Comparison of ENCODE assay signal across 9 mouse cellular contexts in genomic region chr2:121507173-121507950, GRCm38 (mm10). TPM values are rescaled to one million over a fixed set of nuclear protein-coding genes. Genes with fewer than 3 reads are reported as not detected.
DNase-seq lines count a peak whose midpoint lies in the region; ATAC-seq and TF ChIP-seq lines count a peak whose summit lies in the region.
"Had no signal": no experiment of that assay in that cellular context is flagged by ENCODE, and none has a peak within 500 bp of the region (broad histone marks: within the 10 kb centered on the region; RNA-seq: fewer than 3 reads in every experiment).

No protein-coding gene starts in this region.

- intact Hi-C loops in heart, postnatal 36 days (cut with DNase I), result loop anchor here (5.0 kb wide), 1 partner anchor 35 kb away; the partner anchor contains the start of gene Mfap1b

- no peaks in the 10 kb centered on the region for H3K9me3 ChIP-seq in heart, embryonic 12.5 days (replicated peaks)
- H3K9me3 ChIP-seq in ES-E14 (ENCODE audit: control insufficient read depth, insufficient read depth, low read depth, low read length), result no peaks in the 10 kb centered on the region
- no peaks in the 10 kb centered on the region for H3K9me3 ChIP-seq in heart, embryonic 16.5 days (replicated peaks; ENCODE audit: control insufficient read depth, low read length)

- 21% methylated on average over 12 of the region's 12 CpGs for WGBS in heart, embryonic 12.5 days
- WGBS in heart, embryonic 16.5 days, result 11% methylated on average over 12 of the region's 12 CpGs
- 5% methylated on average over 12 of the region's 12 CpGs for WGBS in macrophage (ENCODE audit: missing documents)

- ATAC-seq in heart, embryonic 12.5 days (ENCODE audit: insufficient number of reproducible peaks, low FRiP score), result no peak
- ATAC-seq in heart, embryonic 16.5 days (replicated peaks; ENCODE audit: extremely low read depth, insufficient read depth, low FRiP score), result no peak

- no peak overlapping the region for H3K27ac ChIP-seq in heart, embryonic 12.5 days (ENCODE audit: poor library complexity, severe bottlenecking)
- no peak overlapping the region for H3K27ac ChIP-seq in ES-E14 (ENCODE audit: insufficient read depth, low read depth, low read length, poor library complexity, severe bottlenecking)
- no peak overlapping the region for H3K27ac ChIP-seq in heart, embryonic 16.5 days (ENCODE audit: low read length)
- peak overlapping the region; percentile 64 for H3K27ac ChIP-seq in macrophage

- DNase-seq in heart, postnatal 36 days, result no peak
- no peak for DNase-seq in ES-E14 (ENCODE audit: low read depth, low spot score)
- DNase-seq in adrenal gland, postnatal 25 days, result no peak
- DNase-seq in ovary, postnatal 10 days (ENCODE audit: low spot score), result no peak
- DNase-seq in thymus, postnatal 25 days, result no peak

- H3K4me2 ChIP-seq in heart, embryonic 12.5 days, result peak overlapping the region; percentile 75
- H3K4me2 ChIP-seq in heart, embryonic 16.5 days (ENCODE audit: low read depth, low read length), result peak overlapping the region; percentile 83

- in situ Hi-C loops in ES-E14 (cut with MboI; ENCODE audit: low sequenced_read_pairs in 2 of 2, unreplicated experiment in 2 of 2), result no loop called here

- H3K4me3 ChIP-seq in heart, embryonic 12.5 days, result peak overlapping the region; percentile 66
- peak overlapping the region; percentile 84 to 99 for H3K4me3 ChIP-seq in ES-E14 (ENCODE audit: insufficient read depth in 1 of 2, low read depth in 1 of 2, low read length in 2 of 2, poor library complexity in 1 of 2, severe bottlenecking in 1 of 2)
- H3K4me3 ChIP-seq in heart, embryonic 16.5 days (ENCODE audit: low read length), result peak overlapping the region; percentile 69
- H3K4me3 ChIP-seq in macrophage (ENCODE audit: inconsistent target), result peak overlapping the region; percentile 69

- peak overlapping the region; percentile 64 for H3K9ac ChIP-seq in heart, embryonic 12.5 days
- H3K9ac ChIP-seq in ES-E14 (ENCODE audit: insufficient read depth, low read depth, low read length, poor library complexity, severe bottlenecking), result peak overlapping the region; percentile 77; the same call in 1 of the 2 replicates
- H3K9ac ChIP-seq in heart, embryonic 16.5 days (ENCODE audit: low read length), result peak overlapping the region; percentile 76

- H3K79me2 ChIP-seq in macrophage (ENCODE audit: inconsistent target), result peaks cover 75% of the 10 kb centered on the region

- peaks cover 14% of the 10 kb centered on the region for H3K4me1 ChIP-seq in heart, embryonic 12.5 days (replicated peaks)
- H3K4me1 ChIP-seq in ES-E14 (ENCODE audit: control insufficient read depth in 2 of 2, insufficient read depth in 2 of 2, low read length in 2 of 2, poor library complexity in 1 of 2), result peaks cover 0 to 4% of the 10 kb centered on the region in 2 experiments; a peak in 1 of 4 replicates
- peaks cover 11% of the 10 kb centered on the region for H3K4me1 ChIP-seq in heart, embryonic 16.5 days (ENCODE audit: control insufficient read depth, insufficient read depth, low read length)

- no peaks in the 10 kb centered on the region for H3K27me3 ChIP-seq in heart, embryonic 12.5 days (replicated peaks)
- no peaks in the 10 kb centered on the region for H3K27me3 ChIP-seq in heart, embryonic 16.5 days (ENCODE audit: control insufficient read depth, insufficient read depth, low read length)
- H3K27me3 ChIP-seq: Patski had no signal

- peaks cover 13% of the 10 kb centered on the region for H3K36me3 ChIP-seq in heart, embryonic 12.5 days
- H3K36me3 ChIP-seq in ES-E14 (ENCODE audit: control insufficient read depth, insufficient read depth, low read length, poor library complexity, severe bottlenecking) (peaks cover 9% of the 10 kb centered on the region), macrophage (ENCODE audit: inconsistent target) (no peaks in the 10 kb centered on the region)
- H3K36me3 ChIP-seq in heart, embryonic 16.5 days (ENCODE audit: control insufficient read depth, insufficient read depth), result peaks cover 10% of the 10 kb centered on the region; the same call in 1 of the 2 replicates

TF ChIP-seq in ES-E14, 5 proteins besides CTCF, POLR2A, EP300 and RAD21:
- no peak for TF ChIP-seq ZNF384 (IDR thresholded peaks at IDR 0.05; ENCODE audit: low read depth, low read length)
- TF ChIP-seq ZC3H11A (IDR thresholded peaks at IDR 0.05; ENCODE audit: borderline replicate concordance, low read depth, low read length), result no peak
- TF ChIP-seq HCFC1 (IDR thresholded peaks at IDR 0.05; ENCODE audit: borderline replicate concordance, insufficient read depth, low read length), result no peak
- TF ChIP-seq CHD2 (IDR thresholded peaks at IDR 0.05; ENCODE audit: low read depth, low read length), result no peak
- no peak for TF ChIP-seq MAFK (IDR thresholded peaks at IDR 0.05; ENCODE audit: insufficient read depth, low read depth, low read length)
TF ChIP-seq in ES-E14: peak in this region for 0.

RNA-seq across cellular contexts. Expression of gene Wdr76, which starts 0.8 kb away (rescaled TPM):
- polyA plus RNA-seq in heart, embryonic 12.5 days (2016; fragmentation: Nextera tagmentation; extraction: Ambion mirVana), result 7.3 and 7.5 TPM in 2 replicates
- total RNA-seq in heart, postnatal 36 days (2021), result 1 to 10 TPM; 2.4 to 2.6 TPM
- 19.9 and 21.5 TPM in 2 replicates for total RNA-seq in ES-E14 (2012; rRNA removed)
- polyA plus RNA-seq in heart, embryonic 16.5 days (2015; fragmentation: Nextera tagmentation; extraction: Ambion mirVana), result 5.7 and 7.8 TPM in 2 replicates
- total RNA-seq in macrophage (2018; cell fraction: chromatin; rRNA removed), result 10 to 100 TPM in 14 of 26 experiments, 1 to 10 TPM in 11, under 1 TPM in 1; 0.98 to 18.7 (median 10.2) TPM
- 1 to 10 TPM; 1.1 to 7.6 (median 4.6) TPM for total RNA-seq in macrophage (2018; cell fraction: cytosol; rRNA removed)
- total RNA-seq in macrophage (2018; cell fraction: nucleus; rRNA removed), result 10 to 100 TPM in 4 of 26 experiments, 1 to 10 TPM in 21, under 1 TPM in 1; 0.69 to 30.5 (median 6.1) TPM
- polyA plus RNA-seq in macrophage (2018), result 3.4 to 10.8 TPM (median 3.4 TPM) in 3 replicates
- total RNA-seq in adrenal gland, postnatal 25 days (2021), result 6.7 and 7.2 TPM in 2 replicates

RNA-seq across cellular contexts. Expression of gene Mfap1a, which starts 0.9 kb away (rescaled TPM):
- 16.9 and 18.6 TPM in 2 replicates for polyA plus RNA-seq in heart, embryonic 12.5 days (2016; fragmentation: Nextera tagmentation; extraction: Ambion mirVana)
- 10 to 100 TPM; 28.6 to 34.1 TPM for total RNA-seq in heart, postnatal 36 days (2021)
- 20.6 and 27.8 TPM in 2 replicates for total RNA-seq in ES-E14 (2012; rRNA removed)
- polyA plus RNA-seq in heart, embryonic 16.5 days (2015; fragmentation: Nextera tagmentation; extraction: Ambion mirVana), result 21.2 and 25.3 TPM in 2 replicates
- 10 to 100 TPM in 24 of 26 experiments, 1 to 10 TPM in 2; 8.4 to 33.8 (median 17.2) TPM for total RNA-seq in macrophage (2018; cell fraction: chromatin; rRNA removed)
- 10 to 100 TPM; 24.0 to 45.5 (median 36.3) TPM for total RNA-seq in macrophage (2018; cell fraction: cytosol; rRNA removed)
- total RNA-seq in macrophage (2018; cell fraction: nucleus; rRNA removed), result 10 to 100 TPM; 10.1 to 42.6 (median 20.4) TPM
- polyA plus RNA-seq in macrophage (2018), result 25.0 to 47.6 TPM (median 28.9 TPM) in 3 replicates
- 34.5 and 37.6 TPM in 2 replicates for total RNA-seq in adrenal gland, postnatal 25 days (2021)

RNA-seq across cellular contexts. Expression of gene Mfap1b, which starts 33.5 kb away (rescaled TPM):
- 48.4 and 49.0 TPM in 2 replicates for polyA plus RNA-seq in heart, embryonic 12.5 days (2016; fragmentation: Nextera tagmentation; extraction: Ambion mirVana)
- total RNA-seq in heart, postnatal 36 days (2021), result 10 to 100 TPM; 29.7 to 32.4 TPM
- total RNA-seq in ES-E14 (2012; rRNA removed), result 15.8 and 23.2 TPM in 2 replicates
- 43.6 and 50.9 TPM in 2 replicates for polyA plus RNA-seq in heart, embryonic 16.5 days (2015; fragmentation: Nextera tagmentation; extraction: Ambion mirVana)
- total RNA-seq in macrophage (2018; cell fraction: chromatin; rRNA removed), result 10 to 100 TPM in 20 of 26 experiments, 1 to 10 TPM in 6; 7.7 to 20.1 (median 13.8) TPM
- 10 to 100 TPM; 25.1 to 52.1 (median 35.4) TPM for total RNA-seq in macrophage (2018; cell fraction: cytosol; rRNA removed)
- 10 to 100 TPM in 25 of 26 experiments, 1 to 10 TPM in 1; 6.5 to 29.7 (median 16.5) TPM for total RNA-seq in macrophage (2018; cell fraction: nucleus; rRNA removed)
- polyA plus RNA-seq in macrophage (2018), result 30.4 to 59.5 TPM (median 36.3 TPM) in 3 replicates
- total RNA-seq in adrenal gland, postnatal 25 days (2021), result 34.5 and 40.5 TPM in 2 replicates

RNA-seq across cellular contexts. Expression of gene Serinc4, which starts 50.8 kb away (rescaled TPM):
- polyA plus RNA-seq in heart, embryonic 12.5 days (2016; fragmentation: Nextera tagmentation; extraction: Ambion mirVana), result 0.12 and 0.13 TPM in 2 replicates
- not detected for total RNA-seq in heart, postnatal 36 days (2021)
- total RNA-seq in ES-E14 (2012; rRNA removed), result 0.90 and 1.5 TPM in 2 replicates
- 0.11 and 0.19 TPM in 2 replicates for polyA plus RNA-seq in heart, embryonic 16.5 days (2015; fragmentation: Nextera tagmentation; extraction: Ambion mirVana)
- 1 to 10 TPM in 3 of 26 experiments, under 1 TPM in 8, not detected in 15; 0.16 to 1.5 (median 0.79) TPM for total RNA-seq in macrophage (2018; cell fraction: chromatin; rRNA removed)
- total RNA-seq in macrophage (2018; cell fraction: cytosol; rRNA removed), result under 1 TPM in 11 of 26 experiments, not detected in 15; 0.04 to 0.19 (median 0.10) TPM
- under 1 TPM in 6 of 26 experiments, not detected in 20; 0.26 to 0.64 (median 0.38) TPM for total RNA-seq in macrophage (2018; cell fraction: nucleus; rRNA removed)
- 0.15 to 0.50 TPM in 2 of 3 replicates, not detected in the other for polyA plus RNA-seq in macrophage (2018)
- total RNA-seq in adrenal gland, postnatal 25 days (2021), result 0.30 TPM in 1 of 2 replicates, not detected in the other

RNA-seq across cellular contexts. Expression of gene Hypk, which starts 54.3 kb away (rescaled TPM):
- 97.4 and 120 TPM in 2 replicates for polyA plus RNA-seq in heart, embryonic 12.5 days (2016; fragmentation: Nextera tagmentation; extraction: Ambion mirVana)
- total RNA-seq in heart, postnatal 36 days (2021), result 10 to 100 TPM; 23.5 to 23.6 TPM
- 21.5 and 22.0 TPM in 2 replicates for total RNA-seq in ES-E14 (2012; rRNA removed)
- polyA plus RNA-seq in heart, embryonic 16.5 days (2015; fragmentation: Nextera tagmentation; extraction: Ambion mirVana), result 81.2 and 83.9 TPM in 2 replicates
- 100 to 1,000 TPM in 2 of 26 experiments, 10 to 100 TPM in 24; 27.9 to 101 (median 70.4) TPM for total RNA-seq in macrophage (2018; cell fraction: chromatin; rRNA removed)
- total RNA-seq in macrophage (2018; cell fraction: cytosol; rRNA removed), result 10 to 100 TPM in 2 of 26 experiments, 1 to 10 TPM in 24; 1.1 to 20.3 (median 4.7) TPM
- 10 to 100 TPM; 20.7 to 70.6 (median 39.9) TPM for total RNA-seq in macrophage (2018; cell fraction: nucleus; rRNA removed)
- polyA plus RNA-seq in macrophage (2018), result 13.5 to 25.3 TPM (median 20.5 TPM) in 3 replicates
- total RNA-seq in adrenal gland, postnatal 25 days (2021), result 42.9 and 106 TPM in 2 replicates
